Mouse (Mus musculus): Measurements from ENCODE around the gene Hs6st3. TPM values are rescaled to one million over a fixed set of nuclear protein-coding genes. Genes with fewer than 3 reads are reported as not detected.

Gene Hs6st3
- not detected in 2 replicates for polyA plus RNA-seq (2011; ENCODE audit: insufficient read depth, insufficient read length, low replicate concordance, missing spikeins)

GRCm38 (mm10) chr14:119137906-119138785, at the start of gene Hs6st3:
Gene Hs6st3, plus strand, starts transcription at chr14:119138341.
- H3K4me1 ChIP-seq (ENCODE audit: control insufficient read depth, insufficient read depth, low read length), result no peaks in the 10 kb centered on the region
- no peak within 1 kb of the TSS for H3K4me3 ChIP-seq (replicated peaks; ENCODE audit: control insufficient read depth, low read depth, low read length)
- no peak for TF ChIP-seq POLR2A (IDR thresholded peaks at IDR 0.05; ENCODE audit: borderline replicate concordance, control insufficient read depth, low read depth, low read length)
- TF ChIP-seq CTCF (IDR thresholded peaks at IDR 0.05; ENCODE audit: control insufficient read depth, insufficient read depth, low read length), result no peak
- no peak within 1 kb of the TSS for H3K27ac ChIP-seq (ENCODE audit: control insufficient read depth, insufficient read depth, low read depth, low read length, poor library complexity)
- under 1% methylated on average over 99 of the region's 100 CpGs for WGBS

GRCm38 (mm10) chr14:119098851-119099569, 39.1 kb upstream of the Hs6st3 start, which contains the start of gene Uggt2:
Gene Uggt2, minus strand, starts transcription at chr14:119099430.
- H3K27ac ChIP-seq (ENCODE audit: control insufficient read depth, insufficient read depth, low read depth, low read length, poor library complexity), result no peak within 1 kb of the TSS; the same call in 1 of the 2 replicates
- no peaks in the 10 kb centered on the region for H3K4me1 ChIP-seq (ENCODE audit: control insufficient read depth, insufficient read depth, low read length)
- TF ChIP-seq POLR2A (IDR thresholded peaks at IDR 0.05; ENCODE audit: borderline replicate concordance, control insufficient read depth, low read depth, low read length) (no peak), CTCF (IDR thresholded peaks at IDR 0.05; ENCODE audit: control insufficient read depth, insufficient read depth, low read length) (no peak)
- 3% methylated on average over 72 of the region's 72 CpGs for WGBS
- peak within 1 kb of the TSS; percentile 30 for H3K4me3 ChIP-seq (replicated peaks; ENCODE audit: control insufficient read depth, low read depth, low read length)

GRCm38 (mm10) chr14:119099570-119099891, 38.6 kb upstream of the Hs6st3 start:
- H3K4me3 ChIP-seq (replicated peaks; ENCODE audit: control insufficient read depth, low read depth, low read length), result no peak overlapping the region
- H3K27ac ChIP-seq (ENCODE audit: control insufficient read depth, insufficient read depth, low read depth, low read length, poor library complexity), result no peak overlapping the region
- no peak for TF ChIP-seq POLR2A (IDR thresholded peaks at IDR 0.05; ENCODE audit: borderline replicate concordance, control insufficient read depth, low read depth, low read length)
- TF ChIP-seq CTCF (IDR thresholded peaks at IDR 0.05; ENCODE audit: control insufficient read depth, insufficient read depth, low read length), result no peak
- no peaks in the 10 kb centered on the region for H3K4me1 ChIP-seq (ENCODE audit: control insufficient read depth, insufficient read depth, low read length)
- 18% methylated on average over 13 of the region's 13 CpGs for WGBS

- no peak overlapping the region for H3K27ac ChIP-seq (ENCODE audit: control insufficient read depth, insufficient read depth, low read depth, low read length, poor library complexity)
- no peak overlapping the region for H3K4me3 ChIP-seq (replicated peaks; ENCODE audit: control insufficient read depth, low read depth, low read length)
- WGBS, result 87% methylated on average over 8 of the region's 8 CpGs
- TF ChIP-seq POLR2A (IDR thresholded peaks at IDR 0.05; ENCODE audit: borderline replicate concordance, control insufficient read depth, low read depth, low read length), result no peak
- TF ChIP-seq CTCF (IDR thresholded peaks at IDR 0.05; ENCODE audit: control insufficient read depth, insufficient read depth, low read length), result no peak
- no peaks in the 10 kb centered on the region for H3K4me1 ChIP-seq (ENCODE audit: control insufficient read depth, insufficient read depth, low read length)
Measured at GRCm38 (mm10) chr14:119107591-119107990, 30.6 kb upstream of the Hs6st3 start.

- no peak overlapping the region for H3K4me3 ChIP-seq (replicated peaks; ENCODE audit: control insufficient read depth, low read depth, low read length)
- 71% methylated on average over 7 of the region's 7 CpGs for WGBS
- H3K4me1 ChIP-seq (ENCODE audit: control insufficient read depth, insufficient read depth, low read length), result no peaks in the 10 kb centered on the region
- no peak overlapping the region for H3K27ac ChIP-seq (ENCODE audit: control insufficient read depth, insufficient read depth, low read depth, low read length, poor library complexity)
- TF ChIP-seq CTCF (IDR thresholded peaks at IDR 0.05; ENCODE audit: control insufficient read depth, insufficient read depth, low read length), result no peak
- no peak for TF ChIP-seq POLR2A (IDR thresholded peaks at IDR 0.05; ENCODE audit: borderline replicate concordance, control insufficient read depth, low read depth, low read length)
Measured at GRCm38 (mm10) chr14:119108776-119109301, 29.3 kb upstream of the Hs6st3 start.

GRCm38 (mm10) chr14:119109776-119110218, 28.3 kb upstream of the Hs6st3 start:
- no peak overlapping the region for H3K4me3 ChIP-seq (replicated peaks; ENCODE audit: control insufficient read depth, low read depth, low read length)
- WGBS, result 86% methylated on average over 3 of the region's 3 CpGs
- H3K4me1 ChIP-seq (ENCODE audit: control insufficient read depth, insufficient read depth, low read length), result no peaks in the 10 kb centered on the region
- TF ChIP-seq CTCF (IDR thresholded peaks at IDR 0.05; ENCODE audit: control insufficient read depth, insufficient read depth, low read length) (no peak), POLR2A (IDR thresholded peaks at IDR 0.05; ENCODE audit: borderline replicate concordance, control insufficient read depth, low read depth, low read length) (no peak)
- H3K27ac ChIP-seq (ENCODE audit: control insufficient read depth, insufficient read depth, low read depth, low read length, poor library complexity), result no peak overlapping the region

GRCm38 (mm10) chr14:119112558-119112957, 25.6 kb upstream of the Hs6st3 start:
- 61% methylated on average over 6 of the region's 6 CpGs for WGBS
- no peak for TF ChIP-seq CTCF (IDR thresholded peaks at IDR 0.05; ENCODE audit: control insufficient read depth, insufficient read depth, low read length)
- TF ChIP-seq POLR2A (IDR thresholded peaks at IDR 0.05; ENCODE audit: borderline replicate concordance, control insufficient read depth, low read depth, low read length), result no peak

GRCm38 (mm10) chr14:119123582-119123981, 14.6 kb upstream of the Hs6st3 start:
- Histone ChIP-seq H3K27ac (ENCODE audit: control insufficient read depth, insufficient read depth, low read depth, low read length, poor library complexity) (no peak overlapping the region), H3K4me1 (ENCODE audit: control insufficient read depth, insufficient read depth, low read length) (no peaks in the 10 kb centered on the region), H3K4me3 (replicated peaks; ENCODE audit: control insufficient read depth, low read depth, low read length) (no peak overlapping the region)
- no peak for TF ChIP-seq CTCF (IDR thresholded peaks at IDR 0.05; ENCODE audit: control insufficient read depth, insufficient read depth, low read length)
- 6% methylated on average over 12 of the region's 12 CpGs for WGBS

More at GRCm38 (mm10) chr14:119112558-119112957, 25.6 kb upstream of the Hs6st3 start:
- no peak overlapping the region for H3K4me3 ChIP-seq (replicated peaks; ENCODE audit: control insufficient read depth, low read depth, low read length)
- H3K4me1 ChIP-seq (ENCODE audit: control insufficient read depth, insufficient read depth, low read length), result no peaks in the 10 kb centered on the region
- no peak overlapping the region for H3K27ac ChIP-seq (ENCODE audit: control insufficient read depth, insufficient read depth, low read depth, low read length, poor library complexity)
